Mouse (Mus musculus) layer of hippocampus, postnatal 25 days (tissue): ENCODE results near the gene Ctsg. TPM values are rescaled to one million over a fixed set of nuclear protein-coding genes. Genes with fewer than 3 reads are reported as not detected.

Experiments
- microRNA-seq, 2 experiments: library from miRNA; unstranded; fragments of <30 nt; microRNA quantifications; one replicate each; pipeline ENCODE4 v1.2.0; 2021
- total RNA-seq, 2 experiments: library from RNA; stranded (reverse); gene quantifications; 2 replicates each; pipeline ENCODE4 v1.2.3; 2021

Ctsg gene
- total RNA-seq, 2 experiments from 2014 or later: not detected

Small RNA genes within 50 kb of the gene (microRNA-seq; reads per million reads assigned to microRNA genes)
- gene Mir6949: 0 reads per million in 2 experiments

Other genes with a start within 250 kb of the Ctsg start
- gene Nynrin, start 248.6 kb downstream of the Ctsg start, total RNA-seq: 10 to 100 TPM in 1 of 2 experiments, 1 to 10 TPM in 1; 8.5 to 10.7 TPM
- gene Cbln3, start 218.2 kb downstream of the Ctsg start, total RNA-seq: 1 to 10 TPM in 1 of 2 experiments, under 1 TPM in 1; 0.42 to 1.4 TPM
- 10 to 100 TPM; 10.5 to 12.1 TPM for gene Khnyn, start 217.6 kb downstream of the Ctsg start, total RNA-seq
- gene Sdr39u1, start 202.3 kb downstream of the Ctsg start, total RNA-seq: 10 to 100 TPM; 74.9 to 79.0 TPM
- under 1 TPM in 1 of 2 experiments, not detected in 1; 0.59 TPM for gene Cma1, start 157.9 kb downstream of the Ctsg start, total RNA-seq
- gene Cma2, start 151.6 kb downstream of the Ctsg start, total RNA-seq: not detected
- gene Mcpt1, start 84.6 kb downstream of the Ctsg start, total RNA-seq: not detected
- gene Mcpt9, start 72.1 kb downstream of the Ctsg start, total RNA-seq: not detected
- gene Mcpt2, start 60.5 kb downstream of the Ctsg start, total RNA-seq: not detected
- gene Mcpt4, start 40.3 kb downstream of the Ctsg start, total RNA-seq: 1 to 10 TPM in 1 of 2 experiments, not detected in 1; 1.1 TPM
- gene Mcpt8, start 17.3 kb downstream of the Ctsg start, total RNA-seq: not detected
- gene Gzme, start 18.1 kb upstream of the Ctsg start, total RNA-seq: not detected
- not detected for gene Gzmd, start 30.0 kb upstream of the Ctsg start, total RNA-seq
- not detected for gene Gzmg, start 57.0 kb upstream of the Ctsg start, total RNA-seq
- not detected for gene Gzmn, start 72.0 kb upstream of the Ctsg start, total RNA-seq
- gene Gzmf, start 108.8 kb upstream of the Ctsg start, total RNA-seq: not detected
- not detected for gene Gzmc, start 132.1 kb upstream of the Ctsg start, total RNA-seq
- not detected for gene Gzmb, start 159.7 kb upstream of the Ctsg start, total RNA-seq